Mouse (Mus musculus): ENCODE measurements around the gene Cacng5.

- TF ChIP-seq CTCF (IDR thresholded peaks at IDR 0.05; ENCODE audit: insufficient read depth, low read length) (no peak), POLR2A (IDR thresholded peaks at IDR 0.05; ENCODE audit: borderline replicate concordance, extremely low read depth, low read depth, low read length) (no peak)
These were observed 65.2 kb downstream of the Cacng5 start for GRCm38 (mm10) chr11:107849621-107850020.

Measured in lung, adult 2 months (tissue).